Mouse (Mus musculus) small intestine, adult 2 months (tissue): ENCODE data around the gene Angptl2.

Experiments
- CTCF ChIP-seq: fragments of 200-500 bp; IDR thresholded peaks from 2 replicates; pipeline ENCODE4 v1.5.1; 2012; ENCODE audit warnings: low read depth, mild to moderate bottlenecking, control low read depth, inconsistent platforms, low read length, moderate library complexity, mixed read lengths; ENCODE audit not compliant: insufficient replicate concordance, insufficient read length; ENCODE audit errors: extremely low read depth
- POLR2A ChIP-seq: fragments of 200-500 bp; IDR thresholded peaks from 2 replicates; pipeline ENCODE4 v1.6.1; 2012; ENCODE audit warnings: low read depth, mild to moderate bottlenecking, control low read depth, inconsistent platforms, low read length, moderate library complexity

GRCm38 (mm10) chr2:33280525-33280924 is 64.7 kb downstream of the Angptl2 start:
- TF ChIP-seq POLR2A, result no peak
- no peak for TF ChIP-seq CTCF
